Mouse (Mus musculus) skeletal muscle tissue, adult 2 months (tissue): ENCODE results near the gene Rac2.

Experiments used
- DNase-seq: peaks from one replicate; pipeline ENCODE4 v3.0.0-alpha.2; 2012; ENCODE audit warnings: low read depth, low spot score

Gene Rac2

DNA sequence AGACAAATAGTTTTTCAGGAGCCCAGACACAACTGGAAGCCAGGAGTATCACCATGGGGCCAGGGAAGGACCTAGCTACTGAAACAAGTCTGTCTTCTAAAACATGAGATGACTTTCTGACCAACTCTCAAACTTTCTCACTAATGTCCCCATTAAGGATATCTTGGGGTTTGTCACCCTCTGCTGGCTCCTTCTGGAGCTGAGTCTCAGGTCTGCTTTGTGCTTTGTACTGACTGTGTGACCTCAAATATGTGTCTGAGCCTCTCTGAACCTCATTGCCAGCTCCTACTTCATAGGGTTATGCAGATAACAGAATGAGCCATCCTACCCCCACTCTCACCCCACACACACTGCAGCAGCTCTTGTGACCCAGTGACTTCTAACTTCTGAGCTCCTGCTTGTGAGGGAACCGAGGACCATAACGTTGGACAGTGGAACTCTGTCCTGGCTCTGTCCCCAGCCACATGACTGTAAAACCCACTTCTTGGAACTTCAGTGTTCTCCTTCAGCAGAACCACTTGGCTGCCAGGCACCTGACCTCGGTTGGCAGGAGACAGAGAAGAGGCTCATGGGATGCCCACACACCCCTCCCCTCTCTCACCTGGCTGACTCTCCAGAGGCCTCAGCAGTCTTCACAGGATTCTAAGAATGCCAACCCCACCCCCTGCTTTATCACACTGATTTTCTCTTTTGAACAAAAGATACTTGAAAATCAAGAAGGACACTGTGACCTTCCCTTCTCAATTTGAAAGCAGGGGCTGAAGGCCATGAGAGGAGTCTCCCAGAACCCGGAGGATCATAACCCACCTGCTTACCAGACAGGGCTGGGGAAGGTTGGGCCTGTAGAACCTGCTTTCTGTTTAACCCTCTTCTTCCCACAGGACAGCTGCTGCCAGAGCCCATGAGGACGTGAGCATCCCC, 24.9 kb downstream of the Rac2 start:
- DNase-seq = peak; percentile 63

DNA sequence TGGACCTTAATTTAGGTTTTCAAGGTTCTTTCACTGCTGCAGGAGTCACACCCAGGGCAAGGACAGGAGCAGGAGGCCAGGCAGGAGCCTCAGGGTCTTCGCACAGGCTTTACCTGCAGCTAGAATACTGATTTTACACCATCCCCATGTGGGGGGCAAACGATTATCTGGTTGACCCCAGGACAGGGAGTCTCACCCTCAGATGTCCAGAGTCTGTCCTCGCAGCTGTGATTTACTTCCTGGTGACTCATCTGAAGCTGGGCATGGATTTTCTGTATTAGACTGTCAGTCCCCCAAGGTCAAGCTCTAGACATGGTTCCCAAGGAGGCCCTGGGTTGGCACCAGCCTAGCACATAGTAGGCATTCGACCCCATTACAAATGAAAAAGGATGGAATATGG, 26.5 kb downstream of the Rac2 start:
- DNase-seq = no peak

DNA sequence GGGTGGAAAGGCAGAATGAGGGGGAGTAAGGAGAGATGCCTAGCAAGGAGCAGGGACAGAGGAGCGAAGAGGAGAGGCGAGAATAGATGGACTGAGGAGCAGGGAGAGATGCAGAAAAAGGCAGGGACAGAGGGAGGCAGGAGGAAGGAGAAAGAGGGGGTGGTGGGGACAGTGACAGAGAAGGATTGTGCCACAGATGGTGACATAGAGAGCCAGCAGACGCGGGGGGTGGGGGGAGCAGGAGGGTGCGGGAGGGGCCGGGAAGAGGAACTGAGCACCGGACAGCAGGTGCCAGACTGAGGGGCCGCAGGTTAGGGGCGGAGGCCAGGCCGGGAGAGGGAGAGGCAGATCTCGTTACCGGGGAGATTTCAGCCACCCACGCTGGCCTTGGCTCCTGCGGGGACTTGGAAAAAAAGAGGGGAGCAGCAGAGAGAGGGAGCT, 28.0 kb downstream of the Rac2 start, which contains the start of gene Sstr3:
Sstr3 (minus strand) TSS at position 125 of the 441 bp plus-strand sequence.
- no peak for DNase-seq

DNA sequence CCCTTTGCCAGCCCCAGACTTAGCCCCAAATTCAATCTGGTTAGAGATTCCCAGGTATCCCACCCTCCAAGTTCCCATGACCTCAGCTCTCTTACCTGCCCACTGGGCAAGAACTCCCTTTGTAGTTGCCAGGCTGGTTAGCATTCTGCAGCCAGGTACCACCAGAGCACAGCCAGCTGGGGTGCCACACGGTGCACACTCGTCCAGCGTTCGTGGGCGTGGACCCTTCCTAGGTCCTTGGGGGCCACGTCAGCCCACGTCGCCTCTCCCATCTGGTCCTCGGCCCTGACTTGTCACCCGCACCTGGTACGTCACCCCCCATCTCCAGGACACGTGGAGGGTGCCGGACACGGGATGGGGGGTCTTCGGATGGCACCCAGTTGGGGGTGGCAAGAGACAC, 28.5 kb downstream of the Rac2 start:
- no peak for DNase-seq

DNA sequence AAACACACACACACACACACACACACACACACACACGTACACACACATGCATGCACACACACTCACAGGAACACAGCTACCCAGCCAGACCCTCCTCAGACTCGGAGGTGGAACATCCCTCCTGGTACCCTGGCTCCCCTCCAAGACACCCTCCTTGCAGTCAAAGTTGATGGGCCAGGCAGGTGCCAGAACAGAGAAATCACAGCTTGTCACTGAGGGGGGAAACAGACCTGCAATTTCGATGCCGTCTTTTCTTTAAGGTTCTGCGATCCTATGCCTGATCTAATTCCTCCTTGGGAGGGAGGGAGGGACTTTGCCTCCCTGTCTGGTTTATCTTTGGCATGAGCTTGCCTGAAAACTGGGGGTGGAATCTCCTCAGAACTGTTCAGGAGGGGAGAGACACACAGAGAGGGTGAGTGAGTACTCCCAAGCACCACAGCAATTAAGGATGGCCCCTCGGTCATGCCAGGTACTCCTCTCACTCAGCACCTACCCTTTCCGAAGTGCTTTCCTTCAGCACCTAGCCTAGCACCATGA, 29.7 kb downstream of the Rac2 start:
- DNase-seq = no peak

DNA sequence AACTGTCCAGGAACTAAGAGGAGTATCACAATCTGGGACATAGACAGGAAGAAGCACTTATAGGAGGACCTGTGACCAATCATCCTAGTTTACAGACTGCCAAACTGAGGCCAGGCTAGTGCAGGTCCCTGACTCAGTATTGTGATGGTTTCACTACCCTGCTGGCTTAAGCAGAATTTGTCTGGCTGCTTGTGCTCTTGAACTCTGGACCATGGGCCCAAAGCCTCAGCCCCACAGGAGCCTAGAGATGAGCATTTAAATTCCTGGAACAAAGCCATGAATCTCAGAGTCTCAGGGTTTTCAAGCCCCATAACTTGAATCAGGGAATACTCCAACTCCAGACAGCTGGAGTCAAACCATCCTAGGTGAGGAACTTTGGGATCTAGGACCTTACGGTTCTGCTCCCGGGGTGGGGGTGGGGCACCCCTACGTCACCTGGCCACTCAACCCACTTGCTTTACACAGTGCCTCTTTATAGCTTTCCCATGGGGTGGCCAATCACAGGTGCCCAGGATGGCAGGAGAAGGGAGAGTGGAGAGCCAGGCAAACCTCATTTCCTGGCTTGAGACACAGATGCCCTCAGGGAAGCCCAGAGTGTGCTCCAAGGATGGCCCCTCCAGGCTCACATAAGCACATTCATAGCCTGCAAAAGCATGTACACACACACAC, 30.4 kb downstream of the Rac2 start:
- DNase-seq = no peak

DNA sequence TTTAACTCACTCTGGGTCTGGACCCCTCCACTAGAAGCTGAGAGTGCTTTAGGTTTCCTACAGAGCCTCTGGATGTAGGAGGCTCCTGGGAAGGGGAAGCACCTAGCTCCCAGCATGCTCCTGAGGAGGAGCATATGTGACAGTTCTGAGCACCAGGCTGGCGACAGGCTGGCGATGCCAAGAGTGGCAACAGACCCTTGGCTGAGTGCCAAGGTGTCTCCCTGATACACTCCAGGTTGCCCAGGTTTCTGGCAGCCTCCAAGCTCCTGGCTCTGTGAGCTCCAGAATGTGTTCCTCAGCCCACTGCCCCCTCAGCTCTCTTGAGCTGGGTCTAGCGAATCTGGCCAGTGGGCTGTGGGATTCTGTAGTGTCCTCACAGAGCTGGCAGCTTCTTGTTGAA, 31.0 kb downstream of the Rac2 start:
- DNase-seq = peak; percentile 30

DNA sequence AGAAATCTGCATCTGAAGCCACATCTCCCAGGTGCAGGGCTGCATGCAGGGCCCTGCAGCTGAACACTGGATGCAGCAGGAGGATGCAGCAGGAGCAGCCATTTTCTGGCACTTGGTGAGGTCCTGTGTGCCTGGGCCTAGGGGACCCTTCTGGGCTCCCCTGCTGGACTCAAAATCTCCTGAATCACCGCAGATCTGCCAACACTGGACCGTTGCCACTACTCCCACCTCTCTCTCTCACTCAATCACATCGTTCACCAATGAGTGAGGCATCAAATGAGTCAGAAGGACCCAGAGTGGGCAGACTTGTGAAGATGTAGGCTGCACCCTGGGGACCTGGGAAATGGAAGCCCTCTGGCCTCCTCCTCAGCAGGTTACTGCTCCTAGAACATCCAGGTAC, 31.5 kb downstream of the Rac2 start:
- no peak for DNase-seq

DNA sequence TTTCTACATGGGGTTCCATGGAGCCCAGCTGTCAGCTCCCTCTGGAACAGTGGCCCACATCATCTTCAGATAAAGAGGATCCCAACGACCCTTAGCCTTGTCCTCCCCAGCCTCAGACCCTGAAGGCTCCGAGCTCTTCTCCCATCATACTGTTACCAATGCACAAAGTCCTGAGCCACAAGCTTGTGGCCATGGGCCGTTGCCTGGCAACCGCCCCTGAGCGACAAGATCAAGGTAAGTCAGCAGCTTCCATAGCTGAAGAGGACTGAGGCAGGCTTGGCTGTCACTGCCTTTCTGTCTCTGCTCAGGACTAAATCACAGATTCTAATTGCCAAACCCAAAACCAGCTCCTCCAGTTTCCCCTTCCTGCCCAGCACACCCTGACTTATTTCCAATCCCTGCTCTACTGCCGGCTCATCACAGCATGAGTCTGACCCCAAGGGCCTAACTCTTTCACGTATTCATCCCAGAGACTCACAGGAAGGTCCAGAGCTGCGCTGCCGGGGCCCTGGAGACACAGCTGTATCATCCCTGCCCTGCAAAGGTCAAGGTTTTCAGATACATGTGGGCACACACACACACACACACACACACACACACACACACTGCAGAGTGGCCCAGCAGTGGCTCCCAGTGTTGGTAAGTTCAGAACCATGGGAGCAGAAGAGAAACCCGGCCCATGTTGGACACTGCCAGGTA, 36.7 kb downstream of the Rac2 start:
- no peak for DNase-seq

DNA sequence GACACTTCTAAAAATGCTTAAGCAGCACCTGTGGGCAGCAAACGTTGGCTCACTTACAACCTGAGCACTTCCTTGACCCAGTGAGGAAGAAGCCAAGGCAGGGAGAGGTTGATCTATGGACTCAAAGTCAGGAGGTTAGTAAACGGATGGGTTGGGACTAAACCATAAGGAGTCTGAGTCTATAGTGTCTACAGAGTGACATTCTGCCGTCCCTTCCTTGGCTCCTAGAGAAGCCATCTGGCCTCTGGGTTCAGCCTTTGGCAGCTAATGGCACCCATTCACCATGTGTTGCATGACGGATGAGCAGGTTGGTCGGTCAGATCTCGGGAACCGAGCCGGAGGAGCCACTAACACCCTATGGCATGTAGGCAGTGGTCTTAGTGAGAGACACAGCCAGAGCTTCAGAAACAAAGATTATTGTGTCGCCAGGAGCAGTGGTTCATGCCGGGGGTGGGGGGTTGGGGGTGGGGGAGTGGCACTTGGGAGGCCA, 39.2 kb downstream of the Rac2 start:
- no peak for DNase-seq

DNA sequence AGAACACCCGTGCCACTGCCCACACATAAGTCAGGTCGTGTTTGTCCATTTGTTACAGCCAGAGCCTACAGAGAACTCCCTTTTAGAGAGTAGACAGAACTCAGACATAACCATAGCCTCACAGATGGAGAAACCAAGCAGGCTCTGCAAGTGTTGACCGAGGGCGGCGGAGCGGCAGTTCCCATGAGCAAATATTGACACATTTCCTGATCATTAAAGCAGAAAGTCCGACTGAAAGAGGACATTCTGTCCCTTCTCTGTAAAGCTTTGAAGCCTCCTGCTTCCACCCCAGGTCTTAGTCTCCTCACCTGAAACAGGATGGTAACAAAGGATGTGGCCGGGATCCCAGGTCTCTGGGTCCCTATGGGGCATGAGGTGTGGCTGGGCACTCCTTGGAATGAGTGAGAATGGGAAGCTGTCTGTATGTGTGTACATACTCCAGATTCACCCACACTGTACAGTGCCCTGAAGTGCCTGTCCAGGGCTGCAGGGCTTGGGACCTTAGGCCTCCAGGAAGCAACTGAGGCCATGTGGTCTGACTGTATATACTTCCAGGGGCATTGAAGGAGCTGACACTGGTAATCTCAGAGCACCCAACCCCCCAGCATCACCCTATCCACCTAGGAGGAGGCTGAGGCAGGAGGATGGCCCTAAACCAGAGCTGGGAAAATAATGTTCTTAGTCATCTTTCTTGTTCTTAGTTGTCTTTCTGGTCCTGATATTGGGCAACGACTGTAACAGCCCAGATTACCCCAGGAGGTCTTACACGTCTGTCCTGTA, 39.8 kb downstream of the Rac2 start:
- DNase-seq = no peak

DNA sequence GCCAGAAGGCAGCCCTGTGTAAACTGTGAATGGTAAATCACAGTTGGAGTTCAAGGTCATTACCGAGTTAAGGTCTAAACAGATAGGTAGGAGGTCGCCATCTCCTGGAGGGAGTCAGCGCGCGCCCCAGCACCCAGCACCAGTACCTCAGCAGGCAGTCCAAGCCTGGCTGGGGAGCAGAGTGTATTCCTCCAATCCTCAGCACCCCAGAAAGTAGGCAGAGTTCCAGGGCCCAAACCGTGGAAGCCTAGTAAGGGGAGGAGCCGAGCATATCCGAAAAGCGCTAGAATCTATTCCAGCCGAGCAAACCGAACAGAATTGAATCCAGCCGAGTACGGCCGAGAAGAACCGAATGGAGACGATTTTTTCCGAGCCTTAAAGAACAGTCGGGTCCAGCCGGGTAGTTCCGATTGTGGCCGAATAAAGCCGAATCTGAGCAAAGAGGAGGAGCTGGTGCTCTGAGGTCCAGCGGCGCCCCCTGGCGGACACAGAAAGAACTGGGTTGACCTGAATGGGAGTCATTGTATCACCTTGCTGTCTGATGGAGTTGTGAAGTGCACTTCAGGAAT, 40.6 kb downstream of the Rac2 start:
- peak; percentile 98 for DNase-seq

DNA sequence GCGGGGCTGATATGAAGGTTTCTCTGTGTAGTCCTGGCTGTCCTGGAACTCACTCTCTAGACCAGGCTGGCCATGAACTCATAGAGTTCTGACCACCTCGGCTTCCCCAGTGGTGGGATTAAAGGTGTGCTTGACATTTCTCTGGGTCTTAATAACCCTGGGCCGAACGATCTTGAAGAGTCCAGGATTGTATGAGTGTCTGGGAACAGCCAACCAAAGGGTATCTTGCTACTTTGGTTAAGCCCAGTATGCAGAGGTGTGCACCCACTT, 41.2 kb downstream of the Rac2 start:
- DNase-seq = no peak

DNA sequence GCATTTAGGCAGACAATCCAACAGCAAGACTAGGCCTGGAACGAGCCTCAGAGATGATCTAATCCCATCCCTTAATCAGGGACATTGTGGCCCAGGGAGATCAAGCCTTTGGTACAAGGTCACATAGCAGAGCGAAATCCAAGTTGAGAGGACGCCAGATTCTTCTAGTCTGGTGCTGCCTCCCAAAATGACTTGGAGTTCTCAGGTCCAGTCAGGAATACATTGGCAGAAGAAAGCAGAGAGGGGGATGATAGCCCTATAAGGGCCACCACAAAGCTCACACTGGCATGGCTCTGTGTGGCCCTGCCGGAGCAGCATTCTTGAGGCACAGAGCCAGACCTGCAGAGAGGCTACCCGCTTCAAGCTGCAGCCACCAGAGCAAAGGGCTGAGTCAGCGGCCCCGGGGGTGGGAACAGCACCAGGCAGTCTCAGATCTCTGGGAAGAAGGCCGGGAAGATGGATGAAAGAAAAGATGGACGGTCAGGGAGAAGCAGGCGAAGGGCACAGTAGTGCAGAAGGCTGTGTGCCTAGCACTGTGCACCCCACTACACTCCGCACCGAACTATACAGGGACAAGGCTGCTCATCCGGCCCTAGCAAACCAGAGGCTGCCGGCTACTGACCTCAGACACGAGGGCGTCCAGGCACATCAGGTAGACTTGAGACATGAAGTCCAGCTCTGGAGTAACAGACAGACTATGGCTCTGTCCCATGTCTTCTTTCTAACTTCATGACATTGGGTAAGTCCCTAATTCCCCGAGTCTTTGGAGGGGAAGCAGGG, 41.7 kb downstream of the Rac2 start, which contains the start of gene C1qtnf6:
C1qtnf6 (minus strand) TSS at position 746 of the 780 bp plus-strand sequence.
- DNase-seq = peak; percentile 84

DNA sequence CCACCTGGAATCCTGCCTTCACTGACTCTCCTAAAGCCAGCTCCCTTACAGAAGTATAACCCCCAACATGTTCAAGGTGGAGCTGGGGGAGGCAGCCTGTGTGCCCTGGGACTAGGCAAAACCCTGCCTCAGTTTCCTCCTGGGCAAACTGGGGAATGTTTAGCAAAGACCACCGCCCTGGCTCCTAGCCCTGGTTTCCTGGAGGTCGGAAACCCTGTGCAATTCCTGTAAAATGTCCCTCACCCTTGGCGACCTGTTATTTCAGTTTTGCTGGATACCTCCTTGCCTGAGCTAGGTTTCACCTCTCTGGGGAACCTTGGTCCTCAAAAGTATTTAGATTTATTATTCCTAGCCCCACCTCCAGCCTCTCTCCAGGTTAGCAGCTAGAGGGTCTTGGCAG, 42.4 kb downstream of the Rac2 start:
- no peak for DNase-seq

DNA sequence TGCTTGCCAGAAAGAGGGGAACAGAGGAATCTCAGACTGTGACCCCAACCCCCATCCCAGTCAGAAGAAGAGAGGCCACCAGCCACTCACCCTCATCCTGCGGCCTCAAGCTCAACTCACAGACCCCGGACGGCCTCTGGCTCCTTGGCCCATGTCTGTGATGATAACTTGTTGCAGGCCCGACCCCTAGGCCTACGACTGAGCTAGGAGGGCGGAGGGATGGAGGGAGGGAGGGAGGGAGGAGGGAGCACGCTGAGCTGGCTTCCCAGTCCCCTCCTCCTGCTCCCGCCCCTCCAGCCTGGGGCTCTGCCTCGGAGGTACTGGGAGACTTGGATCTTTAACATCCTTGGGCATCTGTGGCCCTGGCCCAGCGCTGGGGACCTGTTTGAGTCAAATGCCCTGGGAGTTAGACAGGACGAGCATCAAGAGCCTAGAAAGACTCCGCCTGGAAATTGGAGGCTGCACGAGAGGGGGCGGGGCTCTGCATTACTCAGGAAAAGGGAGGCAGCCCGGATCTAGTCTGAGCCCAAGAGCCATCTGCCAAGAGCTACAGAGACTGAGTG, 43.1 kb downstream of the Rac2 start:
- peak; percentile 50 for DNase-seq

DNA sequence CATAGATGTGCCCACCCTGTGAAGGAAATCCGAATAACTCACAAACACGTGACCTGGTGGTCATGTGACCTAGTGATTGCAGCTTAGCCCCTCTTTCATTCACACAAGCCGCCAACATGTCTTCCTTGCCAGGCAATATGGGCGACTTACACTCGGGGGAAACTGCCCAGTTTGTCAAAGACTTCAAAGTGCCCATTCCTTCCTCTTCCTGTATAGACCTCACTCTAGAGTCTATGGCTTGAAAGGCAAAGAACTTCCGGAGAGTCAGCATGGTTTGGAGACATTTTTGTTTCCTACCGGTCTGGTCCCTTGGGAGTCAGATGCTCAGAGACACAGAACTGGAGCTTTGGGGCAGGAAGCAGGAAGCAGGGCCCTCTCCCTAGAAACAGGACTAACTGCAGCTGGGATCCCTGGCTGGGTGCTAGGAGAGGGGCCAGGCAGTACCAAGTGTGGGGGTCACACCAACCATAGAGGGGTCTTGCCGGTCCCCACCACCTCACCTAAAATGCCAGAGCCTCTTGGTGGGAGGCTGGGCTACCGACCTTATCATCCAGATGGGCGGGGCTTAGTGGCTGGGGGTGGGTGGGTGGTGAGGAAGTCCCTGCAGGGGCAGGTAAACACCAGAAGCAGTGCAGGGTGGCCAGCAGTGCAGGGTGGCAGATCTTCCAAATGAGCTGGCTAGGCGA, 43.7 kb downstream of the Rac2 start:
- peak; percentile 39 for DNase-seq

DNA sequence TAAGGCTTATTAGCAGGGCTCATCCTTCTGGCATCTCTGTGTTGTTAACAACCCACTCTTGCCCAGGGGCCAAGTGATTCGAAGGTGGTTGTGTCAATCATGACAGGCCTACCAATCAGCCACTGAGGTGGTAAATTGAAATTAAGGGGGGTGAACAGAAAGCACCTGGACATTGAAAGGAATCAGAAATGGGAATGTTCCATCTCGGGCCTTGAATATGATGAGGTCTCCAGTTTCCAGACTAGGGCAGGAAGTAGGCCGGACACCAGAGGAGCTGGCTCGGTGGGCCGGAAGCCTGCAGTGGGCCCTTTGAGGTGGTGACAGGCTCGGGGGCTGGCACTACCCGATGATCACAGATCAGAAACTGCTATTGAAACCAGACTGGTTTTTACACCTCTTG, 44.6 kb downstream of the Rac2 start:
- peak; percentile 34 for DNase-seq

DNA sequence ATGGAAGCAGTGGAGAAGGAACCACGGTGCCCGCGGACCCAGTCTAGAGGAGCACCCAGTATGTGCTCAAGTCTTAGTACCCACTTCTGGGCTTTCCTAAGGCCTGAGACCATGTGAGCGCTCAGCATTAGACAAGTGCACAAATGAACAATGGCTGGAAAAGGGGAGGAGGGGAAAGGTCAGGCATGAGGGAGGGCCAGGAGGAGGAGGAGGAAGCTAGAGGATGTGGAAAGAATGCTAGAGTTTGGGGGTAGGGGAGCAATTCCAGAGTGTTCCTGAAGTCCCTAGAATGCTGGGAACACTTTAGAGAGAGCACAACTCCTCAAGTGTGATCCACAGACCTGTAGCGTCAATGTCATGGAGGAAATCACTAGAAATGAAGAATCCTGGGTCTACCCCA, 48.4 kb downstream of the Rac2 start:
- no peak for DNase-seq
